Mouse (Mus musculus): ENCODE data around the gene Arntl2. TPM values are rescaled to one million over a fixed set of nuclear protein-coding genes. Genes with fewer than 3 reads are reported as not detected.

The Arntl2 gene
- polyA plus RNA-seq (2012; rRNA removed): 4.9 and 7.8 TPM in 2 replicates

DNA sequence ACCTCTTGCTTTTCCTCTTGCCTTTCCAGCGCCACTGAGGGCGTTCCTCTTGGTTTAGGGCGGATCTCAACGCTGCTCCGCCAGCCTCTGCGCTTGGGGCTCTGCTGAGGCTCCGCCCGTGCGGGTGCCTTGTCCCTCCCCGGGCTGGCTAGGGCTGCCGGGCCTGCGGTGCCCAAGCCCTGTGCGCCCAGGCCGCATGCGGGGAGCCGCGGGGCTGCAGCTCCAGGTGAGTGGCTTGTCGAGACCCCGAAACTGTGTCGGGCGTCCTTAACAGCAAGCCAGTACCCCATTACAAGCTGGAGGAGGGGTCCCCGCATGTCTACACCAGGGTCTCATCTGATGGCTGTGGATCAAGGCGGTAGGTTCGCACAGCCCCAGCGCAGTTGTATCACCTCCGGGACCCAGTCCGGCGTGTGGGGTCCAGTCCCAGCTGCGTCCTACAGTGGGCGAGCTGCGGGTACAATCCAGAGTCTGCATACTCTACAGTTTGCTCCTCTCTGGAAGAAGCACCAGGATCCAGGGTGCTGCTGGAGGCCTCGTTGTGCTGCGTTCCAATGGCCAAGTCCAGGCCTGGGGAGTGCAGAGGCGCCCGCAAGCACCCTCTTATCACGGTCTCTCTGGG lies at the start of gene Arntl2:
Gene Arntl2, plus strand, starts transcription at position 132 of the 622 bp plus-strand sequence.

DNA sequence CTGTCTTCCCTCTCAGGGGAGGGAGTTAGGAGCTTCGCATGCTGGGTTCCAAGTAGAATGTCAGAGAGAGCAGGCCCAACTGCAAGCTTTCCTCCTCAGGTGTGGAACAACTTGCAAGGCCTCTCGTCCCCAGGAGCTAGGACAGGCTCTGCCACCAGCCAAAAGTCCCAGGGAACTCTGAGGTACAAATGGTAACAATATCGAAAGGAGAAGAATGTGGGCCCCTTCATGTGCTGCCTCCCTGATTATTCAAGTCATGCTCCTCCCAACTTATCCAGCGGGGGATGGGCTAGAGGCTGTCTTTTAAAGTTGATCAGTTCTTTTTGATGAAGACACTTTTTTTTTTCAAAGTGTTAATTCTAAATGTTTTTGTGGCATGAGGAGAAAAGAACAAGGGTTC lies 54.2 kb downstream of the Arntl2 start, which contains the start of gene Smco2:
Gene Smco2, plus strand, starts transcription at position 55 of the 400 bp plus-strand sequence.

Other genes with a start within 250 kb of the Arntl2 start
- gene Fgfr1op2, start 218.9 kb upstream of the Arntl2 start, polyA plus RNA-seq (2012; rRNA removed): 42.0 and 42.1 TPM in 2 replicates
- gene Ints13, start 218.2 kb upstream of the Arntl2 start, polyA plus RNA-seq (2012; rRNA removed): 76.3 and 81.9 TPM in 2 replicates
- 90.1 and 90.7 TPM in 2 replicates for gene Med21, start 153.5 kb upstream of the Arntl2 start, polyA plus RNA-seq (2012; rRNA removed)
- 15.5 and 18.8 TPM in 2 replicates for gene Tm7sf3, start 153.2 kb upstream of the Arntl2 start, polyA plus RNA-seq (2012; rRNA removed)
- gene Stk38l, start 71.1 kb upstream of the Arntl2 start, polyA plus RNA-seq (2012; rRNA removed): 7.4 and 7.8 TPM in 2 replicates
- not detected in 2 replicates for gene Smco2, start 54.0 kb downstream of the Arntl2 start, polyA plus RNA-seq (2012; rRNA removed)
- 13.2 and 20.6 TPM in 2 replicates for gene Ppfibp1, start 92.4 kb downstream of the Arntl2 start, polyA plus RNA-seq (2012; rRNA removed)
- not detected in 2 replicates for gene 1700034J05Rik, start 158.4 kb downstream of the Arntl2 start, polyA plus RNA-seq (2012; rRNA removed)
- gene Rep15, start 236.5 kb downstream of the Arntl2 start, polyA plus RNA-seq (2012; rRNA removed): 0.53 and 0.83 TPM in 2 replicates
- 44.9 and 45.5 TPM in 2 replicates for gene Mrps35, start 246.7 kb downstream of the Arntl2 start, polyA plus RNA-seq (2012; rRNA removed)

Data from central nervous system, embryonic 14 days (tissue).